Mouse (Mus musculus): Measurements from ENCODE around the gene Il1a.

DNA sequence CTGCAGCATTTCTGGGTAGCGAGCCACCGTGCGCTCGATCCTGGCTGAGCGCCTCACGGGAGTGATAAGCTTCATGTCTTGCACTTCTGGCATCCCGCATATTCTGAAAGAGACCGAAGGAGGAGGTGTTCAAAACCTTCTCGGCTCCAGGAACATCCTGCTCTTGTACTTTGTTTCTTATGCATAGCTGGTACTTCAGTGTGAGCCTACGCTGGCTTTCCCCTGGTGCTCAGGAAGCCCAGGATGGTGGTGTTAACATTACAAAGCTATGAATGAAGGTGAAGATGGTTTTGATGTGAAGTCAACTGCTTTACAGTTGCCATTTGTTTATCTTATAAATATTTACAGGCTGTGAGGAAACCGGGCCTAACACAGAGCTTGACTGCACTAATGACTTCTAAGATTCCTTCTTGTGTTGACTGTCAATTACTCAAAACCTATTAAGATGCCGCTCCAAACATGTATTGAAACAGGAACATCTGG, 40.6 kb downstream of the Il1a start:
- TF ChIP-seq PAX5 (IDR thresholded peaks at IDR 0.05; ENCODE audit: low read length) (no peak), SIN3A (IDR thresholded peaks at IDR 0.05; ENCODE audit: low read length) (no peak), CTCF (conservative IDR thresholded peaks at IDR 0.05 in 1 of 2, IDR thresholded peaks at IDR 0.05 in 1 of 2; ENCODE audit: low read depth in 2 of 2, low read length in 2 of 2) (no peak), POLR2A (IDR thresholded peaks at IDR 0.05; ENCODE audit: low read depth, low read length) (no peak), RAD21 (IDR thresholded peaks at IDR 0.05; ENCODE audit: low read depth, low read length) (no peak)
